Mouse (Mus musculus): ENCODE measurements around the gene Bco1. TPM values are rescaled to one million over a fixed set of nuclear protein-coding genes. Genes with fewer than 3 reads are reported as not detected.

Bco1 gene
- polyA plus RNA-seq, 1 experiment from 2014 or later, result 0.22 TPM

DNA sequence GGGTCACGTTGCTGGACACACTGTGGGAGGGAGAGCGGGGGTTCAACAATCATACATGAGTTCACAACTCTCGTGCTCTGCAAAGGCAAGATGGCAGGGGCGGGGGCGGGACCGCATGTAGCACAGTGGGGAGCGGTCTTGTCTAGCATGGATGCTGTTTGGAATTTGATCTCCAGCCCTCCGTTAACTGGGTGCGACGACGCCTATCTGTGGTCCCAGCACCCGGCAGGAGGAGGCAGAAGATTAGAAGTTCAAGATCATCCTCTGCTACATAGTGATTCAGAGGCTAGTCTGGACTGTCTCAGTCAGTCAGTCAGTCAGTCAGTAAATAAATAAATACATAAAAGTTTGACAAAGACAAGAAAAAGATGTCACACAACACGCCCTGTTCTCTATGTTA is 27.4 kb upstream of the Bco1 start:
- Histone ChIP-seq H3K4me2 (replicated peaks) (no peak overlapping the region), H3K27me3 (no peaks in the 10 kb centered on the region), H3K4me3 (no peak overlapping the region), H3K9me3 (no peaks in the 10 kb centered on the region), H3K4me1 (no peaks in the 10 kb centered on the region), H3K36me3 (no peaks in the 10 kb centered on the region), H3K27ac (replicated peaks) (no peak overlapping the region), H3K9ac (replicated peaks) (no peak overlapping the region)
- ATAC-seq (ENCODE audit: low FRiP score, low read depth), result no peak
- 84% methylated on average over 13 of the region's 13 CpGs for WGBS

DNA sequence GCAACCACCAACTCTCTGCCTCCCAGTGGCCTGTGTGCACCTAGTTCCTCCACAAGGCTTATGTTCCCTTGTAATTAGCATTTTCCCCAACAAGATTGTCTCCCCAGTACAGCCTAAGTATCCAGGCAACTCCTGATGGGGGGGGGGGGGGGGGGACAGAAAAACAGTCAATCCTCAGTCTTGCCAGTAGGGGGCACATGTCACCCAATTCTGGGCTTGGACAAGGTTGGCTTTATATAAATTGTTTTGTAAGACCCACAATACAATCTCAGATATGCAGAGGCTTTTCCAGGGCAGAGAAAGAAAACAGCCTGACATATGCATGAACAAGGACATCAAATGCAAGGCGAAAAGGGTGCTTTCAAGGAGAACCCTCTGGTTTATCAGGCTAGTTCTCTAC is 25.9 kb upstream of the Bco1 start:
- ATAC-seq (ENCODE audit: low FRiP score, low read depth), result no peak
- Histone ChIP-seq H3K9me3 (no peaks in the 10 kb centered on the region), H3K4me3 (no peak overlapping the region), H3K27ac (replicated peaks) (no peak overlapping the region), H3K36me3 (no peaks in the 10 kb centered on the region), H3K4me2 (replicated peaks) (no peak overlapping the region), H3K9ac (replicated peaks) (no peak overlapping the region), H3K4me1 (no peaks in the 10 kb centered on the region), H3K27me3 (no peaks in the 10 kb centered on the region)
- 94% methylated on average over 1 of the region's 1 CpGs for WGBS

DNA sequence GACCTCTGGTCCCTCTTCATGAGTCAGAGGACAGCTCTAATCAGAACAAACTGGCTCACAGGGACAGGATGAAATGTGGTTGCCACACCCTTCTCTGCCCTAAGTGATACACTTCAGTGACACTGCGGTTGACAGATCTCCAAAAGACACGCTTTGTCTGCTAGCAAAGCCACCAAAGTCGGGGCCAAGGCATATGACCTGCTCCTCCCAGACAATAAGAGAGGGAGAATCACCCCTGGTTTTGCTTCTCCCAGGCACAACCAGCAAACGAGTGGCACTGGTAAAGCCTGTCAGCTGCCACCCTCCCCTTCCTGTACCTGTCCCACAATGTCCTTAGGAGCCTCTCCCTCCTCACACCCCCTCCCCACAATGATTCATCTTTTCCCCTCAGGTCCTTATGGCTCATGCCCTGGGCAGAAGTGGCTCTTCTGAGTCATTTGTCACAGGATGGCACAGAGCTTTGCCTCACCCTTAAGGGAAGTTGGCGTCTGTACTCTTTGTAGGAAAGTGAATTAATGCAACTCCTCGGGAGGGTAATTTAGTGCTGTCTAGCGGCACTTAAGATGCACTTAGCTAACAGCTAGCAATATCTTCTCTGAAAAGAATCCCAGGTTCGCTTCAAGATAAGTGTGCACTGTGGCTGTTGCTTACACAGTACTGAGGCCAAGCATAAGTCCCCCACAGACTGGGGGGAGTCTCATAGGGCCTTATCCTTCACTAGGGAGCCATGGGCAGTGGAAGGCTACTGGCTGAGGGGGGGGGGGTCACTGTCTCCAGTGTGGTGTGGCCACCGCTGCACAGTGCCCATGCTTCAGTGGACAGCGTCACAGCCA is 21.1 kb upstream of the Bco1 start:
- no peaks in the 10 kb centered on the region for H3K9me3 ChIP-seq
- no peak overlapping the region for H3K27ac ChIP-seq (replicated peaks)
- 80% methylated on average over 10 of the region's 10 CpGs for WGBS
- H3K36me3 ChIP-seq, result no peaks in the 10 kb centered on the region
- no peak overlapping the region for H3K4me3 ChIP-seq
- H3K9ac ChIP-seq (replicated peaks), result no peak overlapping the region
- no peak for ATAC-seq (ENCODE audit: low FRiP score, low read depth)
- H3K4me1 ChIP-seq, result no peaks in the 10 kb centered on the region
- H3K4me2 ChIP-seq (replicated peaks), result no peak overlapping the region
- H3K27me3 ChIP-seq, result no peaks in the 10 kb centered on the region

DNA sequence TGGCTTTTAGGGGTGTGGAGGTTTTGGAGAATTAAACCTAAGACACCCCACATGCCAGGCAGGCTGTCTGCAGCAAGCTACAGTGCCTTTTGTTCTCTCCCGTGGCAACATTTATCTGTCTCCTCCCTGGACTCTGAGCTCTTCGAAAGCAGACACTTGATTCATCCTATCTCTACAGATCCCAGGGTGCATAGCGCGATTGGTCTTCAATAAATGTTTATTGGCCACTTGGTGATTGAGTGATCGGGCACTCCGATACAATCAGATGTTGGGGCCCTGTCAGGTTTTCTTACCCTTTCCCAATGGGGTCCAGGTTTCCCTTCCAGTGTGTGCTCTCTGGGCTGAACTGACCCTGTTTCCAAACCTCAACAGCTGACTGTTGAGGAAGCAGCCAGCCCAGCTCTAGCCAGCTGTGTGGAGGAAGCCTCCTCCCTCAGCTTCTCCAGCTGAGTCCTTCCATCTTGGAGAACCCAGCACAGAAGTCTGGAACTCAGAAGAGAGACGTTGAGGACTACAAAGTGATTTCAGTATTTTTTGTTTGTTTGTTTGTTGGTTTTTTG is 17.2 kb upstream of the Bco1 start:
- Histone ChIP-seq H3K27me3 (no peaks in the 10 kb centered on the region), H3K4me3 (no peak overlapping the region), H3K4me2 (replicated peaks) (no peak overlapping the region), H3K36me3 (no peaks in the 10 kb centered on the region), H3K4me1 (no peaks in the 10 kb centered on the region), H3K9ac (replicated peaks) (no peak overlapping the region), H3K27ac (replicated peaks) (no peak overlapping the region), H3K9me3 (no peaks in the 10 kb centered on the region)
- ATAC-seq (ENCODE audit: low FRiP score, low read depth), result no peak
- 82% methylated on average over 7 of the region's 7 CpGs for WGBS

DNA sequence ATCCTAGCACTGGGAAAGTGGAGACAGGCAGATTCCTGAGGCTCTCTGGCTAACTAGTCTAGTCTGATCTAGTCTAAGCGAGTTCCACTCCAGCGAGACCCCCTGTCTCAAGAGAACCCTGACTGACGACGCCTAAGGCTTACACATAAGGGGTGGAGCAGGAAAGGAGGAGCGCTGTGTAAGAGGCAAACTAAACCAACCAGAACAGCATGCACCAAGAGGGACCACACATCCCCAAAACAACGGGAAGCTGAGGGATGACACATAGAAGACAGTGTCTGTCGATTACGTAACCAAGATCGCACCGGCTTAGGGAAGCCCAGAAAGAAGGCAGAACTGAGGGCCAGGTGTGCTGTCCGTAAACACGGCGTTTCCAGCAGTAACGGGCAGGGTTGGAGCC is 16.0 kb upstream of the Bco1 start:
- H3K27me3 ChIP-seq, result no peaks in the 10 kb centered on the region
- no peaks in the 10 kb centered on the region for H3K9me3 ChIP-seq
- H3K4me1 ChIP-seq, result no peaks in the 10 kb centered on the region
- 91% methylated on average over 14 of the region's 14 CpGs for WGBS
- H3K36me3 ChIP-seq, result no peaks in the 10 kb centered on the region
- ATAC-seq (ENCODE audit: low FRiP score, low read depth), result no peak
- H3K9ac ChIP-seq (replicated peaks), result no peak overlapping the region
- no peak overlapping the region for H3K4me3 ChIP-seq
- H3K4me2 ChIP-seq (replicated peaks), result no peak overlapping the region
- no peak overlapping the region for H3K27ac ChIP-seq (replicated peaks)

DNA sequence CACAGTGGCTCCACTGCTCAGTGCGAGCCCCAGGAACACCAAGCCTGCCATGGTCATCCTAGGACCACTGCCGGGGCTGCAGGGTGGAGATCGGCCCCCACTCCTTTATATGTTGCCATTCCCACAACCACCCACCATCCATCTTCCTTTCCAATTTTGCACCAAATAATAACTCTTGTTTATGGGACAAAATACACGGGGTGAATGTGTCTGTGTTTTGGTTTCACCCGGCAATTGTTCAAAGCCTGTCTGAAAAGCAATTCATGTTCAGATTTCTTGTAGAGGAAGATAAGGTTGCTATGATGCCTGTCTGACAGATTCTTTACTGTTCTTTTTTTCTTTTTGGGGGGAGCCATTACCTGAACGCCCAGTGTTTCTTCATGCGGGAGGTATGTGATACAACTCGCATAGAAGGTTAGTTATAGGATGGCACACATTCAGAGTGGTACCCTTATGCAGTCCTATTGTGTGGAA is 13.2 kb upstream of the Bco1 start, which contains the start of gene Pkd1l2:
TSS of gene Pkd1l2 (minus strand) at position 51 of the 474 bp plus-strand sequence.
- Histone ChIP-seq H3K9ac (replicated peaks) (no peak within 1 kb of the TSS), H3K9me3 (no peaks in the 10 kb centered on the region), H3K27ac (replicated peaks) (no peak within 1 kb of the TSS), H3K4me2 (replicated peaks) (no peak within 1 kb of the TSS), H3K4me1 (no peaks in the 10 kb centered on the region), H3K36me3 (no peaks in the 10 kb centered on the region), H3K27me3 (no peaks in the 10 kb centered on the region), H3K4me3 (no peak within 1 kb of the TSS)
- no peak for ATAC-seq (ENCODE audit: low FRiP score, low read depth)
- 85% methylated on average over 8 of the region's 8 CpGs for WGBS

DNA sequence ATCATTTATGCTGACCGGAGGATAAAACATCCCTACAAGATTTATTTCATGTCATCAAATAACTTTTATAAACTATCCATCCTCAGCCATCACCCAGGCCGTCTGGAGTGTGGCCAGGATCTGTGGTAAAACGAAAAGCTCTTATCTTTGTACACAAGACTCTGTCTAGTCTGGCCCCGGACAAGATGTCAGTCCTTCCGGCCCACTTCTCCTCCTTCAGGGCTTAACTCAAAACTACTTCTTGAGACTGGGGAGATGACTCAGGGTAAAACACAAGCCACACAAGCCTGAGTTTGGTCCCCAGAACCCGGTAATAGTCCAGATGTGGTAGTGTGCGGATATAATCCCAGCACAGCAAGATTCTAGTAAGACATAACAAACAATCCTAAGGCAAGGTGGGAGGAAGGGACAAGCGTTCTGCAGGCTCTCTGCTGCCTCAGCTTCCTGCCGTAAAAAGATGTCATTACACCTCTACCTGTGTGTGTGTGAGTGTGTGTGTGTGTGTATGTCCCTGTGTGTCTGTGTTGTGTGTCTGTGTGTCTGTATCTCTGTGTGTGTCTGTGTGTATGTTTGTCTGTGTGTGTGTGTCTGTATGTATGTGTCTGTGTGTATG is 12.6 kb upstream of the Bco1 start:
- no peak overlapping the region for H3K4me2 ChIP-seq (replicated peaks)
- WGBS, result 80% methylated on average over 9 of the region's 9 CpGs
- H3K27ac ChIP-seq (replicated peaks), result no peak overlapping the region
- no peak overlapping the region for H3K4me3 ChIP-seq
- H3K4me1 ChIP-seq, result no peaks in the 10 kb centered on the region
- no peaks in the 10 kb centered on the region for H3K9me3 ChIP-seq
- H3K36me3 ChIP-seq, result no peaks in the 10 kb centered on the region
- H3K9ac ChIP-seq (replicated peaks), result no peak overlapping the region
- H3K27me3 ChIP-seq, result no peaks in the 10 kb centered on the region
- ATAC-seq (ENCODE audit: low FRiP score, low read depth), result no peak

DNA sequence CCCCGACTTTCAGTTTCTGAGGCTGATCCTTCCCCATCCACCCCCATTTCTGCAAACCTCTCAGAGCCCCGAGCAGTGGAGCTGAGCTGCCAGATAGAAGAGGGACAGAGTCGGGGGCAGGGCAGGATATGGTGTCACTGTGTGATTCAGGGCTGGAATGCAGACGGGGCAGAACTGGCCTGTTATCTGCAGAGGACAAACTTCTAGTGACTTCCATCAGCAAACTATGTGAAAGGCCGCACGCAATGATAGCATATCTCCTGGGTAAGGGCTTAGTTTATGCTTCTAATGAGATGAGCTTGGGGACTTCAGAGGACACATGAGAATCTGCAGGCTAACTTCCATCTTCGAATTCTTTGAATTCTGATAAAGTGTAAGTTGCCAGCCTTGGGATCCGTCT is 10.1 kb upstream of the Bco1 start:
- Histone ChIP-seq H3K36me3 (no peaks in the 10 kb centered on the region), H3K4me1 (no peaks in the 10 kb centered on the region), H3K4me2 (replicated peaks) (no peak overlapping the region), H3K9me3 (no peaks in the 10 kb centered on the region), H3K27me3 (no peaks in the 10 kb centered on the region), H3K27ac (replicated peaks) (no peak overlapping the region), H3K9ac (replicated peaks) (no peak overlapping the region), H3K4me3 (no peak overlapping the region)
- ATAC-seq (ENCODE audit: low FRiP score, low read depth), result no peak
- WGBS, result 66% methylated on average over 8 of the region's 8 CpGs

DNA sequence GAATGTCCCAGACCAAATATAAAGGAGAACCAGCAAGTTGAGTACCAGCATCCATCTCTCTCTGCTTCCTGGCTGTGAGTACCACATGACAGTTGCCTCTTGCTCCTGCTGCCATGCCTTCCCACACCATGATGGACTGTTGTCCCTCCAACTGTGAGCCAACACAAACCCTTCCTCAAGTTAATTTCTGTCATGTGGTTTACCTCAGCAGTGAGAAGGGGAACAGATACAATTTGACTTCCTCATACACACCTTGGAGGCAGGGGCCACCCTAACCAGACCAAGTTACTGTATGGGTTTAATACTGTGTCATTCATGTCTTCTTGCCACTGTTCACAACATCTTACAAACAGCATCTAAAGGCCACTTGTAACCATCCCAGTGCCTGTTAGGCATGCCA is 8.6 kb upstream of the Bco1 start:
- no peak overlapping the region for H3K27ac ChIP-seq (replicated peaks)
- H3K36me3 ChIP-seq, result no peaks in the 10 kb centered on the region
- no peak overlapping the region for H3K4me3 ChIP-seq

DNA sequence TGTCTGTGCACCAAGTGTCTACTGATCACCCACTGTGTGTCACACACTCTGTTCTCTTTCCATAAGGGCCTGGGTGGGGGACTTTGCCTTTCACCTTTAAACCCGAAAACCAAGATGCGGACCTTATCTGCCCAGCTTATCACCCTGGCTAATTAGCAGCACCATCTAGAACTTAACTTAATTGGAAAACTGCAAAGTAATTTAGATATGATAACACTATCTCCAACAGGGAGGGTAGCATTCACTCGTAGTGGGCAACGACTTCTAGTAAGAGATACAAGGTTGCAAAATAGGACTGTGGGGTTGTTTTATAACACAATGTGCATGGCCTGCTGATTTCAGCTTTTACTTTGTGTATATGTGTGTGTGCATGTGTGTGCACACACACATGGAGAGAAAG is 5.9 kb upstream of the Bco1 start:
- H3K4me1 ChIP-seq, result no peaks in the 10 kb centered on the region
- H3K36me3 ChIP-seq, result no peaks in the 10 kb centered on the region
- no peaks in the 10 kb centered on the region for H3K27me3 ChIP-seq
- ATAC-seq (ENCODE audit: low FRiP score, low read depth), result no peak
- 91% methylated on average over 4 of the region's 4 CpGs for WGBS
- no peaks in the 10 kb centered on the region for H3K9me3 ChIP-seq
- H3K27ac ChIP-seq (replicated peaks), result no peak overlapping the region
- no peak overlapping the region for H3K4me3 ChIP-seq
- H3K9ac ChIP-seq (replicated peaks), result no peak overlapping the region
- H3K4me2 ChIP-seq (replicated peaks), result no peak overlapping the region

More for the DNA sequence above, 8.6 kb upstream of the Bco1 start:
- no peaks in the 10 kb centered on the region for H3K27me3 ChIP-seq
- ATAC-seq (ENCODE audit: low FRiP score, low read depth), result no peak
- H3K9ac ChIP-seq (replicated peaks), result no peak overlapping the region
- no peaks in the 10 kb centered on the region for H3K9me3 ChIP-seq
- H3K4me1 ChIP-seq, result no peaks in the 10 kb centered on the region
- H3K4me2 ChIP-seq (replicated peaks), result no peak overlapping the region

DNA sequence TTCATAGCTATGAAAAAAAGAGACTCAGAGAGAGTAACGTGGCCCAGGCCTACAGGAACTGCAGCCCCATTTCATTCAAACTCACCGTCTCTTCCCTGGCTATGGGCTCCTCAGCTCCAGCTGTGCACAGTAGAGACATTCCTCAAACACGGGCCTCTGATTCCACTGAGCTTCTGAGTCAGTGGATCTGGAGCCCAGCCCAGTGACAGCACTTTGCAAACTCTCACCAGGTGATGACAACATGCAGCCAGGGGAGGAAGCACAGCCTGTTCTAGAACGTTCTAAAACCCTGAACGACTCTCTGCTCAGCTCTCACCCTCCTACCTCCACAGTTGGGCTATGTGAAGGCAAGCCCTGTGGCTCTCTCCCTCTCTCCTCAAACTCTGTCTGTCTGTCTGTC is 1.6 kb upstream of the Bco1 start:
- no peaks in the 10 kb centered on the region for H3K36me3 ChIP-seq
- WGBS, result 68% methylated on average over 5 of the region's 5 CpGs
- H3K4me3 ChIP-seq, result no peak overlapping the region
- H3K4me1 ChIP-seq, result 0 out of 2 replicates have a peak, but pooled peaks cover 3% of the 10 kb centered on the region
- H3K9me3 ChIP-seq, result no peaks in the 10 kb centered on the region
- H3K4me2 ChIP-seq (replicated peaks), result no peak overlapping the region
- H3K27ac ChIP-seq (replicated peaks), result no peak overlapping the region
- no peak for ATAC-seq (ENCODE audit: low FRiP score, low read depth)
- no peak overlapping the region for H3K9ac ChIP-seq (replicated peaks)
- no peaks in the 10 kb centered on the region; the same call in 1 of the 2 replicates for H3K27me3 ChIP-seq

DNA sequence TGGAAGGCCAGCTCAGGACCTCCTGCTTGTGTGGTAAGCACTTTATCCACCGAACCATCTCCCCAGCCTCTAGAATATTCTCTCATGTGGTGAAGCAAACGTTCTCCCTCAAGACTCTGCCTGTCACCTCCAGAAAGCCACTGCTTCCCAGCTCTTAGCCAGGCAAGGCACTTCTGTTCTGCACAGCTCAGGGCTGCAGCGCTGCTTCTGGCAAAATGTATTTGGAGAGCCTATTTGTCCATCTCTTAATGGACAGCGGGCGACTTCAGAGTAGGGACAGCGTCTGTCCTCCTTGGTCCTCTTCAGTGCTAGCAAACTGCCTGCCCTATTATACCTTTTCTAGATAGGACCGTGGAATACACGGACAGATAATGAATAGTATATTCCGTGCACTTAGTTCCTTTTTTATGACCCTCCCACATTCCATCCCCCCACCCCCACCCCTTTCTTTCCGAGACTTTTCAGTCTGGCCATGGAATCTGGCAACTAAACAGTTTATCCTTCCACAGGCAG is 1.5 kb downstream of the Bco1 start:
- ATAC-seq (ENCODE audit: low FRiP score, low read depth), result no peak
- no peak overlapping the region for H3K4me2 ChIP-seq (replicated peaks)
- H3K4me3 ChIP-seq, result no peak overlapping the region

More for the DNA sequence above, 1.5 kb downstream of the Bco1 start:
- 76% methylated on average over 10 of the region's 10 CpGs for WGBS
- Histone ChIP-seq H3K27ac (replicated peaks) (no peak overlapping the region), H3K9ac (replicated peaks) (no peak overlapping the region), H3K27me3 (no peaks in the 10 kb centered on the region; the same call in 1 of the 2 replicates), H3K36me3 (no peaks in the 10 kb centered on the region), H3K9me3 (no peaks in the 10 kb centered on the region), H3K4me1 (0 out of 2 replicates have a peak, but pooled peaks cover 3% of the 10 kb centered on the region)
